Mouse (Mus musculus) small intestine, adult 2 months (tissue): ENCODE measurements around the gene Zc3h8.

Experiments
- CTCF ChIP-seq: fragments of 200-500 bp; IDR thresholded peaks from 2 replicates; pipeline ENCODE4 v1.5.1; 2012; ENCODE audit warnings: low read depth, mild to moderate bottlenecking, control low read depth, inconsistent platforms, low read length, moderate library complexity, mixed read lengths; ENCODE audit not compliant: insufficient replicate concordance, insufficient read length; ENCODE audit errors: extremely low read depth
- POLR2A ChIP-seq: fragments of 200-500 bp; IDR thresholded peaks from 2 replicates; pipeline ENCODE4 v1.6.1; 2012; ENCODE audit warnings: low read depth, mild to moderate bottlenecking, control low read depth, inconsistent platforms, low read length, moderate library complexity

- TF ChIP-seq CTCF (no peak), POLR2A (no peak)
Observed at GRCm38 (mm10) chr2:128902843-128903242, 41.0 kb downstream of the Zc3h8 start.
